Mouse (Mus musculus) layer of hippocampus, postnatal 10 days (tissue): ENCODE results near the gene Zfp112. TPM values are rescaled to one million over a fixed set of nuclear protein-coding genes. Genes with fewer than 3 reads are reported as not detected.

Experiments used
- DNase-seq, 2 experiments: peaks; one replicate each; pipeline ENCODE4 v3.0.0; 2021; ENCODE audit warnings: low spot score in 2 of 2
- total RNA-seq, 2 experiments: library from RNA; stranded (reverse); gene quantifications; 2 replicates each; pipeline ENCODE4 v1.2.3; 2021

Gene Zfp112
- total RNA-seq, 2 experiments from 2014 or later, result 7.2 to 7.7 TPM

GRCm38 (mm10) chr7:24175337-24175711, 63.2 kb downstream of the Zfp112 start:
- DNase-seq, result no peak

Other genes with a start within 250 kb of the Zfp112 start
- gene Vmn1r177, start 245.9 kb upstream of the Zfp112 start, total RNA-seq, result not detected
- not detected for gene Vmn1r178, start 220.3 kb upstream of the Zfp112 start, total RNA-seq
- gene Vmn1r179, start 185.3 kb upstream of the Zfp112 start, total RNA-seq, result not detected
- gene Vmn1r180, start 161.7 kb upstream of the Zfp112 start, total RNA-seq, result not detected
- not detected for gene Vmn1r181, start 137.7 kb upstream of the Zfp112 start, total RNA-seq
- gene V1rd19, start 110.6 kb upstream of the Zfp112 start, total RNA-seq, result not detected
- gene Vmn1r183, start 59.1 kb upstream of the Zfp112 start, total RNA-seq, result not detected
- 10 to 100 TPM; 31.3 to 31.4 TPM for gene Zfp180, start 30.4 kb upstream of the Zfp112 start, total RNA-seq
- 10 to 100 TPM; 18.5 to 20.5 TPM for gene Zfp235, start 21.9 kb downstream of the Zfp112 start, total RNA-seq
- gene Zfp114, start 62.7 kb downstream of the Zfp112 start, total RNA-seq, result 1 to 10 TPM; 4.4 to 4.6 TPM
- gene Zfp111, start 99.1 kb downstream of the Zfp112 start, total RNA-seq, result 10 to 100 TPM; 11.8 to 12.1 TPM
- gene Zfp109, start 125.2 kb downstream of the Zfp112 start, total RNA-seq, result 1 to 10 TPM; 4.8 to 5.3 TPM
- 1 to 10 TPM; 5.0 to 6.3 TPM for gene Zfp108, start 142.5 kb downstream of the Zfp112 start, total RNA-seq
- 10 to 100 TPM; 11.0 to 13.1 TPM for gene Zfp93, start 158.1 kb downstream of the Zfp112 start, total RNA-seq
- 10 to 100 TPM; 25.1 to 26.7 TPM for gene Zfp61, start 188.9 kb downstream of the Zfp112 start, total RNA-seq
- 10 to 100 TPM; 13.0 to 15.1 TPM for gene Zfp94, start 204.4 kb downstream of the Zfp112 start, total RNA-seq
- gene Tescl, start 221.6 kb downstream of the Zfp112 start, total RNA-seq, result not detected
- gene Lypd5, start 236.9 kb downstream of the Zfp112 start, total RNA-seq, result not detected